Mouse (Mus musculus) left cerebral cortex, adult 18-20 months (tissue): ENCODE measurements around the gene Ehhadh. TPM values are rescaled to one million over a fixed set of nuclear protein-coding genes. Genes with fewer than 3 reads are reported as not detected.
A peak's percentile ranks its signal among the peaks of the same experiment; 100 is the strongest.
"Not testable (repeated sequence)": the region's sequence is repeated elsewhere in the genome, so short reads cannot be mapped to it uniquely, and the experiment has no call there.

ENCODE experiments used
- DNase-seq, 2 experiments: peaks; one replicate each; pipeline ENCODE4 v3.0.0; 2021 to 2022; ENCODE audit warnings: low spot score in 2 of 2, mixed read lengths in 1 of 2
- long read RNA-seq, 2 experiments: library from polyadenylated mRNA; stranded (forward); transcript quantifications; one replicate each; pipeline ENCODE4 v2.0.0; 2021
- total RNA-seq, 2 experiments: library from RNA; stranded (reverse); gene quantifications; 2 replicates each; pipeline ENCODE4 v1.2.3; 2021

Gene Ehhadh
- 1 to 10 TPM; 1.3 to 2.4 TPM for total RNA-seq
- long read RNA-seq, experiment 1, partial matches to known transcripts: 0 of 2 reads
- long read RNA-seq, experiment 1, other reads (novel, unspliced or antisense): 0 of 2 reads
- long read RNA-seq, experiment 2, partial matches to known transcripts: 0 of 1 reads
- long read RNA-seq, experiment 2, other reads (novel, unspliced or antisense): 0 of 1 reads

DNA sequence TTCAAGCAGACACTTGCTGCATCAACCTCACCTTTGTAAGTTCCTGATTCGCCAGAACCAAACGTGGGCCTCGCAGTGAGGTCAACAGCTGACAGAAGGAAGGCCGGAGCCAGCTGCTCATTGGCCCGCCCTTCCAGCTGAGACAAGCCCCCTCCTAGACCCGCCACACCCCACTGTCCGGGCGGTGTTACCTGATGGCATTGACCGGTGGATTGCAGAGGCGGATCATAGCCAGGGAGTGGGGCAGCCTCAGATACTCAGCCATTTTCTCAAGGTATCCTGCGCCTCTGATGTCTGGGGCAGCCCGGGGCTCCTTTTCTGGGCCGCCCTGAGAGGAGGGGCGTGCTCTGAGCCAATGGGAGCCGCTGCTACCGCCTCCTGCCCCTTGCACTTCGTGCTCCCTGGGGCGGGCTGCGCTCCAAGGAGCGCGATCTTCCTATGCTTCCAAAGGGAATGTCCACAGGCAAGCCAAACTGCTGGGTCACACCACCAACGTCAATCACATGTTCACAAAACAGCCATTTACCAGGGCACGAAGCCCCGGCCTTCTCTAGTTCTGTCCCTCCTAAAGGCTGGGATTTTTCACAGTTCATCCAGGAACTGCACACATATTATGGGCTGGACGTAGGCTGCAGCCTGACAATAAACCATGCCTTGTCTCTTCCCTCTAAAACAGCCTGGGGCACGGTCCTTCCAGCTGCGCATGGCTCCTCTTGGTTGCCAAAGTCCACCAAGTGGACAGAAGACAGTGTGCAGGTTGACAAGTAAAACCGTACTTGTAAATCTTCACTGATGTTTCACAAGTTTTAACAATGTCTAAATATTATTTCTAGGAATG lies at the start of gene Ehhadh:
Gene Ehhadh (minus strand): TSS at position 292 of the 838 bp plus-strand sequence.
- peak; percentile 12 to 32 for DNase-seq

DNA sequence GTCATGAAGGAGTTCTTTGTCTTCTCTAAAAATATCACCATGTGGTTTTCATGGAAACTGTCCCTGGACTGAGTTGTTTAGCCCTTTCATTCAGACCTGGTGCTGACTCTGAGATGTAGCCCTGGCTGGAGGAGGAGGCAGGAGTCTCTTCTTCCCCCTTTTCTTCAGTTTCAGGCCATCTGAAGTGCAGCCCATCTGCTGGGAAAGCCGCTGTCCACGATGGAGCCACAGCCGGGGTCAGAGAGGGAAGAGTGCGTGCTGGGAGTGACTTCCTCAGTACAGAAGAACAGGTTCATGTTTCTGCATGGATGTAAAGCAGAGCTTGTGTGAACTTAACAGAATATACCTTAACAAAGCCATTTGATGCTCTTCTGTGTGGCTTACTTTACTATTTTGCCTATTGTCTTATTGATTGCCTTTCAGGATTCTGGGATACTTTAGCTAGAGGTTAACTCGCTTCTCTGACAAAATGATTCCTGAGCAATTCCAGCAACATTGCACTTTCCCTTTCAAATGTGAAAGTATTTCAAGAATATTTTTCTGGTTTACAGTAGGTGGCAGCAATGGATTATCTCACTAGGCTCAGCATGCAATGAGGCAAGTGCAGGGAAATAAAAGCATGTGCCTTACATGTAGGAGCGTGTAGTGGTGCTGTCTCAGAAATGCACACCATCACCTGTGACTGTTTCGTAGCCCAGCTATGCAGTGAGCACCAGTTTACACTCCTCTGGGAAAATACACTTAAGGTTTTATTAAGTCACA lies 48.9 kb upstream of the Ehhadh start:
- DNase-seq: no peak

DNA sequence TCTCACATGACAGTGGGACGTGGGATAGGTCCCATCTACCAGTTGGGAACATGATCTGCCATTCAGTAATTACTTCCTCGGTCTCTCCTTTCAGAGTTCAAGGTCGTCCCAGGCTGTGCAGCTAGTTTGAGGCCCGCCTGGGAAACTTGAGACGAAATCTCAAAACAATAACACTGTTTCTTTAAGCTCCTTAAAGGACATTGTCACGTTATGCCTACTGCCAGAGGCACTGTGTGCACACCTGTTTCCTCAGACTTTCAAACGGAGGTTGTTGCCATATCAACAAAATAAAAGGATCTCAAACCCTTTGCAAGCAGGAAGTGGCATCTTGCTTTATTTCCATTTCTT lies 48.0 kb upstream of the Ehhadh start:
- no peak for DNase-seq

DNA sequence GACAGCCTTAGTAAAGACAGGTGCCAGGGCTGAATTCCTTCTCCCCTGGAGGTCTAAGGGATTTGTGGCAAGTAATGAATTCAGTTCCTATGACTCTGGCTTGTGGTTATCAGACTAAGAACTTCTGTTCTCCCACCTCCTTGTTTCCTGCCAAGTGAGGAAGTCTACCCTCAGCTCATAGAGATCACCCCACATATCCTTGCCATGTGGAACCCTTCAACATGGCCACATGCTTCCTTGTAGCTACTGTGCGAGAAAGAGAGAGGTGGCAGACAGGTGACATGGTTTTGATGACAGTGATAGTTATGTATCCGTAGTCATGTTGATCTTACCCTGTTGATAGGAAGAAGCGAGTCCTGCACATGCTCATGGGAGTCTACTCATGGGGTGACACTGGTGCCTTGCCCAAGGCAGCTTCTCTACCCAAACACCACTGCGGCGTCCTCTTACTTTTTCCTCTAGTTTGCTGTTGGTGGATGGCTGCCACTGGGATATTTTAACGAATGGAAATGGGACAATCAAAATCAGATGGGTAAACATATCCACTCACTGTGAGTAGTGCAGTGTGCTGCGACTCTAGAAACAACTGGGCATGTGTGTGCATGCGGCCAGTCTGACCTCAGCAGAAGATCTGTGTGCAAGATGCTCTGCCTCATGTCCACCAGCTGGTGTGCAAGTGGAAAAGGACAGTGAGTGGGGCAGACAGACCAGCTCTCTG lies 47.4 kb upstream of the Ehhadh start:
- no peak for DNase-seq

DNA sequence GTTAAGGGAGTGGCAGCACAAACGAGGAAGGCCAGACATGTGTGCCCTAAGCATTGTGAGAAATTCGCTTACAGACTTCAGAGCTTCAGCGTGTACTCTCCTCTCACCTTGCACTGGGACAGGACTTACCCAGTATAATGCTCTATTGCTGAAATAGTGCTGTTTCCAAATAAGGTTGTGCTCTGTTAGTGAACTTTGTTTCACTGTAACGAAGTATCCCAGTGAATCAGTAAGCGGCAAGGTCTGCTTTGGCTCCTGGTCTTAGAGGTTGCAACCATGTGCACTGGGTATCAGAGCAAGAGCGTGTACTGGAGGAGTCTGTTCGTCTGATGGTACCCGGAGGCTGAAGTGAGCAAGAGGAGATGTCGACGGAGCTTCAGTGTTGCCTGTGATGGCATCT lies 46.4 kb upstream of the Ehhadh start:
- no peak for DNase-seq

DNA sequence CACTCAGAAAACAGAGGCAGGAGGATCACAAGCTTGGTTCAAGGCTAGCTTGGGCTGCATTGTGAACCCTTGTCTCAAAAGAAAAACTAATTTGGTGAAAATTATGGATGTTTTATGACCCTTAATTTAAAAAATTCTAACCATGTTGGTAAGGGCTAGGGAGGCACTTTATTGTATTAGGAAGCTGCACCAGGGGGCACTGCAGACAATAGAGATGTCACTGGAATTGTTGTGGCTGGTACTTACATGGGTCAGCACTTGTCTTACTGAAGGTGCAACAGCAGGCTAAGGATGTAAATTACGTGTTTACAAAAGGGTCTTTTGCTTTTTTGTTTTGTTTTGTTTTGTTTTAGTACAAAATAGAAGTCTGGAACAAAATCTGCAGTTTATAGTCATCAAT lies 45.9 kb upstream of the Ehhadh start:
- no peak for DNase-seq

DNA sequence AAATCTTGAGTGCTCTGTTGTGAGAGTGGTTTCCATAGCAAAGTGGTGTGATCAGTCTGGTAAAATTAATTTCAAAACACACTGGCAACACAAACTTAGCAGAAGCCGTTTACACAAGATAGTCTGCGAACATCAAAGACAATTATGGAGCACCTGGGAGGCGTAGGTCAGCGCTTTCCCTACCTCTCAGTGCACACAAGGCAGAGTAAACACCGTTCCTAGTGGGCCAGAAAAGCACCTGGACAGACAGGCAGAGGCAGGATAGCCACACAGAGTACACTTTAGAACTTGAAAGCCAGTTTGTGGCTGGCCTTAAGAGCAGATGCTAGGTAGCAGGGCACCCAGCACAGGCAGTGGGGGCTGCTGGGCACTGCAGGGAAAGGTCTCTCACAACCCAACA lies 44.2 kb upstream of the Ehhadh start:
- no peak for DNase-seq

DNA sequence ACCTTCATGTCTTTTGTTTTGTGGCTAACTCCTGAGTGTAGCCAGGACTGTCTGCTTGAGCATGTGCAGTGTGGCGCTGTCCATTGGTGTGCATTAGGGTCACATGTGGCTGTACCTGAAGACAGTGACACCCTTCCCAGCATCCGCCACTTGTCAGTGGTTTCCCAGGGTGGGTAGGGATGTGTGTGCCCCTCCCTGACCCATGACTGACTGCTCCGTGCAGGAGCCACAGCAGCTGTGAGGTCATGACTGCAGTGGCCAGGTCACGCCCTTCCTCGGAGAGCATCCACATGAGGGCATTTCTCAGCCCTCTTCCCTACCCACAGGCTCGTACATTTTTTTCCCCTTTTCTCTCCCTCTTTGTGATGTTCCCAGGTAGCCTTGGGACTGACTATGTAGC lies 43.2 kb upstream of the Ehhadh start:
- no peak for DNase-seq

DNA sequence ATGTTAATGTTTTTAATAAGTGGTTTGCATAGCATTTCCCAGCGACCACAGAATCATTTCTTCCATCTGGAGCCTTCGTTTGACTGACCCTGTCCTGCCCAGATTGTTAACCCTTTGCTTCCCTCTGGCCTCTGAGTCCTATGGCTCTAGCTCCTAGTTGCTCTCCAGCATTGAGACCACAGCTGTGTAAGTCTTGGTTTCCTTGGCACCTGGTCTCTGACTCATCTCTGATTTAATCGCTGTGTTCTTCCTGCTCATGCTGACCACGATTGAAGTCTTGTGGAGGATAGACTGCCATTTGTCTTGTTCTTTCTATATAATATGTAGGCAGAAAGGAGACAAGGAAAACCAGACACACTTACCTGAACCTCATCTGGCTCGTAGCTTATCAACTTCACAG lies 42.1 kb upstream of the Ehhadh start:
- DNase-seq: no peak

DNA sequence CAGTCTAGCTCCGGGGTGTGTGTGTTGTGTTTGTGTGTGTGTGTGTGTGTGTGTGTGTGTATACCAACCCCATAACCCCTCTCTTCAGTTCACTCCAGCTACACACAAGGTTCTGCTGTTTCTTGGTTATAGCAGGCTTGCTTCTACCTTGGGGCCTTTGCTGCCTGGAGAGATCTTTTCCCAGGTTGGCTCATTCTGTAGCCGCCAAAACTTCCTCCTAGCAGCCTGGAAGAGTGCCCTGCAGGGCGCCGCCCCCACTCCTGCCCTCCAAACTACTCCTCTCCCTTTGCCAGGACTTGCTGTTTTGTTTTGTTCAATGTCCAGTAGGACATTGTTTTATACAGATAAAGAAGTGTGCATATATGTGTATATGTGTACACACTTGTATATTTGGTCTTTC lies 40.0 kb upstream of the Ehhadh start:
- DNase-seq: no peak

DNA sequence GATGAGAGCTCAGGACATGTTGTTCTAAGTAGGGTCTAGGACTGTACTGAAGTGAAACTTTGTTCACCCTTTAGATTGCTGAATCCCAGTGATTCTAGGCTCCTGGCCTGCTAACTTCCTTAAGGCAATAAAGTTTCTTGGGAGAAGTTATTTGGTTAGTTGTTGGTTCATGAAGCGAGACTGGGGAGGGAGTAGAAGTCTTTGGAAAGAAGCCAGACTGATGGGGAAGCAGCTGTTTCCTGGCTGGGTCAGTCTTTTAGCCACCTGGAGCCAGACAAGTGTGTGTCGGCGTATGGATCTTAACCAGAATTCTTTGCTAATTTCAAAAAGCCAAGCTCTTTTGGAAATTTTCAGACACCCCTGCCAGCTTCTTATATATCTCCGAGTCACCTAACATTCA lies 39.5 kb upstream of the Ehhadh start:
- DNase-seq: no peak

DNA sequence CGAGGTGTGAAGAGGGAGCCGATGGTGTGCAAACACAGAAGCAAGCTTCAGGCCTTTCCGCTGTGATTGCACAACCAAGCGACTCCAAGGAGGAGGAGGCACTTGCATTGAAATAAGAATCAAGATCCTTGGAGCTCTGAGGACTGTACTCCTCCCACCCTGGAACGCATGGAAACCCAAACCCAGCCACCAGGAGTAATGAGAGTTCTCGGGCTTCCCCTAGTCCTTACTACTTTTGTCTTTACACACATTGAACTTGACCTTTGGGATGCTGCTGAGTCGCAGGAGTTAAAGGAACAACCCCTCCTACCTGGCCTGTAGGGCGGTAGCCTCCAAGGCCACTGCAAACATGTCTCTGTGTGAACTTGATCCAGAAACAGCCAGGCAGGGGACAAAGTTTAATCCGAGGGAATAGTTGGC lies 38.0 kb upstream of the Ehhadh start:
- DNase-seq: no peak

DNA sequence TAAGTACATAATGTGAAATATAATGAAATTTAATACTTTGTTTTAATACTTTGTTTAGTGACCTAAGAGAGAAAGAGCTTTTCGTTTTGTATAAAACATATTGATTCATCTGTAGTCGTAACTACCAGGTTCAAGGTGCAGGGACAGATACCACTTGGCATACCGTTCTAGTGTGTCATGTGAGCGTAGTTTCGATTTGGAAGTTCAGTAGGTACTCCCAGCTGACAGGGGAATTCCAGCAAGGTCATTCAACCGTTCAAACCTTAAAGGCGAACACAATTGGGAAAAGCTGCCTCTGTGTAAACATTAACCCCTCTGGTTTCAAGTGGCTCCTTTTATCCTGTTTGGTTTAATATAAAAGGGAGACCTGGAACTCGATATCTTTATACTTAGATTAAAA lies 31.0 kb upstream of the Ehhadh start:
- DNase-seq: no peak

DNA sequence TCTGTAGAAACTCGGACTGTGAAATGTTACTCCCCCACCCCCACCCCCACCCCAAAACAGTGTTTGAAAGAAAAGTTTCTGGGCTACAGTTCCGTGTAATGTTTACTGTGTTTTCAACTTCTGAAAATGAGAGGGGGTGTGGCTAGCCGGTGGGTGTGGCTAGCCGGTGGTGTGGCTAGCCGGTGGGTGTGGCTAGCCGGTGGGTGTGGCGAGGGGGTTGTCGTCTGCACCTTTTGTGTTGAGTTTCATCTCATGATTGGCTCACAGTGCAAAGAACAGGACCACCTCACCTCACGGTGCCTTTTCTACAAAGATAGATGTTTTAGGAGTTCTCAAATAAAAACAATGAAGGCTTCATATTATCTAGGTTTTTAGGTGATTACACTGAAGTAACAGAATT lies 30.5 kb upstream of the Ehhadh start:
- DNase-seq: no peak

DNA sequence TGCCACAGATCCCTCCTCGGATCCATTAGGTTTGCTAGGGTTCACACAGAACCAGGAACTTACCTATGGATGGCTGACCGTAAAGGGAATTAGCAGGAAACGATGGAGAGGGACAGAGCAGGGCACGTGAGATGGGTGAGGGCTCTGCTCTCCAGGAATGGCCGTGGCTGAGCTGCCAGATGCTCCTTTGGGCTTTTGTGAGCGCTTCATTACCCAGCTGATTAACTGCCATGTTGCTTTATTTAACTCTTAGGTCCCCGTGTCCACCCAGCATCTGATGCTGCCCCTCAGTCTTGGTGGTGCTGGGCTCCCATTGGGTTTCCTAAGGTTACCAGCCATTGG lies 28.0 kb upstream of the Ehhadh start:
- no peak for DNase-seq

DNA sequence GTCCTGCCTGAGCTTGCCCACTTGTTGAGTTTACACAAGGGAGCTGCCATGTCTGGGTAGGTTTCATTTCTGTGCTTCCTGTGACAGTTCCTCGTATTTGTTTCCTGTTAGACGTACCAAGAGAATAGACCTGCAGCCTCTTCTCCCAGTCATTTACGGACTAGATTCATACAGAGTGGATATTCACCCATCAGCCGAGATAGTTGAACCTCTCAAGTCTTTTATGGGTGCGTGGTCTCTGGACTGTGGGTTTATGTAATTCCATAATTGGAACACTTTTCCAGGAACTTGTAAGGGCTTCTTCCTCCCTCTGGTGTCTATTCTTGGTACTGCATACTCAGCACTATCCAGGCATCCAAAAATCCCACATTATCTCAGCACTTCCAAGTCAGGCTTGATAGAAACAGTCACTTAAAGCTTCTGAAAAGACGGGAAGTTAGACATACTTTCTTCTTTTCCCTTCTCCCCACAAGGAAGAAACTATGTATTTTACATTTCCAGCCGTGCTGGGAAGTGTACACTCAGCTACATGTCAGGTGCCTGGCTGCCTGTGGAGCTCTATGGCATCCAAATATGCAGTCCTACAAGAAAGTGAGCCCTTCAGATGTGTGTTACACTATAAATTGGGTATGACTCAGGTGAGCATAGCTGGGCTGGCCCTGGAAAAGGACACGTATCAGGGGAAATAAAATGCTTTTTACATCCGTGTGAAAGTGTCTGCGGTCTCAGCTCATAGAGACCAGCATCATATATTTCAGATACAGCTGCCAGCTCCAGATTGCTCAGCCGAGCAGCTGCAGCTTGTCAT lies 27.5 kb upstream of the Ehhadh start:
- DNase-seq: peak; percentile 50 to 58

DNA sequence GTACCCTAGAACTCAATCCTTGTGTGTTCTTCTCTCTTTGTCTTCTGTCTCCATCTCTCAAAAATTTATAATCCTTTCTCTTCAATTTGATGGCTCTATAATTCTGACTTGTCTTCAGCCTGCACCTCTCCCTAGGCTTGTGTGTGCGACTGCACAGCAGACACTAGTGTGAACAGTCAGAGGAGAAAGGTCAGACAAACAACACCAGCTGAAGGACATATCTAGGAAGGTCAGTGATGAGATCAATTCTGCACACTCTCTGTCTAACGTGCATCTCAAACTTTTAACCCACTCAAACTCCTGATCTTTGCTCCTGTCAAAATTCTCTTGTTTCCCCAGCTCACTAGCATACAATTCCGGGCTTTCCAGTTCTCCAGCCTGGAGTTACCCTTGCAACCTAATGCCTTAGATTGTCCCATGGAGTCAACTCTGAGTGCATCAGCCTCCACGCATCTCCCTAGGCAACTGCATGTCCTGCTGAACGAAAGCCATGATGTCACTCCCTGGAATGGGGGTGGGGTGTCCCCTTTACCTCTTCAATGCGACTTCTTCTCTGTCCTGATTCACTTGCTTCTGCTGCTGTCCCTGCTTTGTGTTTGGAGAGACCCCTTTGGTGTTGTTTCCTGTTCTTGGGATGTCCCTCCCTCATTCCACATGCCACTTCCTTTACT lies 25.7 kb upstream of the Ehhadh start:
- DNase-seq: no peak

DNA sequence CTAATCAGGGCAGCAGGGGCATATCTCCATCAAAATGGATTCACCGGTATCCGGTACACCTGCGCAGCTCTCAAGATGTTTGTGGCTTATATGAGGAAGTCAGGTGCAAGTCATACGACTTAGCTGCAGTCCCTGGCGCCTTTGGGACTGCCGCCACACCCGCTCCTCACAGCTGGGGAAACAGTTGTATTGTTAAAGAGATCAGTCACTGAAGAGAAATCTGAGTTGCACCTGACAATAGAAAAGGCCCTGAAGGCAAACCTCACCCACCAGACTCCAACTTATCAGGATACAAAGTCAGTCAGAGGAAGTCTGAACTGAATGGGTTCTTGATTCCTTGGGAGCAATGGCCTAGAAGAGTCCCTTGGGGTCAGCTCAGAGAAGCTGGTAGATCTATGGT lies 20.2 kb upstream of the Ehhadh start:
- not testable (repeated sequence) for DNase-seq

DNA sequence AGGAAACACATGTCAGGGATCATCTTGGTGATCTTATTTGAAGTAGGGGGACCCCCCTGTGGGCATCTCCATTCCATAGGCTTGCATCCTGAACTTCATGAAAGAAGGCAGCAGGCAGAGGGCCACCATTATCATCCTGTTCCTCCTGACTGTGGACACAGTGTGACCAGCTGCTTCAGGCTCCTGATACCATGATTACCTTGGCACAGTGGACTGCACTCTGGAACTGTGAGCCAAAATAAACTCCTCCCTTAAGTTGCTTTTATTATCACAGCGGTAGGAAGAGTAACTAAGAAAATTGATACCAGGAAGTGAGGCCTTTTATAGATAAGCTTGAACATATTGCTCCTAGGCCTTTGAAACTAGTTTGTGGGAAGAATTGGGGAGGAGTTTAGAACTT lies 19.3 kb upstream of the Ehhadh start:
- no peak for DNase-seq

DNA sequence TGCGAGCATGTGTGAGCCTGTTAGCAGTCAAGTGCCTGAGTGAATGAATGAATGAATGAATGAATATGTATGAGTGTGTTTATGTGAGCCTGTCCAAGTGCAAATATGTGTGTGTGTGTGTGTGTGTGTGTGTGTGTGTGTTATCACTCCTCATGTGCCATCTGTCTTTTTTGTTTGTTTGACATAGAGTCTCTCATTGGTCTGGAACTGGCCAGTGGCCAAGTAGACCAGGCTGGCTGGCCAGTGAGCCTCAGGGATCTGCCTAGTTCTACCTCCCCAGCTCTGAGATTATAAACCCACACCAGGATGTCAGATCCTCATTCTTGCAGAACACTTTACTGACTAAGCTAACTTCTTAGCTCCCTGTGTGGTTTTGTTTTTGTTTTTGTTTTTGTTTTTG lies 16.7 kb upstream of the Ehhadh start:
- no peak for DNase-seq
